ENCODE assay signal across 9 mouse cellular contexts in the genomic region with DNA sequence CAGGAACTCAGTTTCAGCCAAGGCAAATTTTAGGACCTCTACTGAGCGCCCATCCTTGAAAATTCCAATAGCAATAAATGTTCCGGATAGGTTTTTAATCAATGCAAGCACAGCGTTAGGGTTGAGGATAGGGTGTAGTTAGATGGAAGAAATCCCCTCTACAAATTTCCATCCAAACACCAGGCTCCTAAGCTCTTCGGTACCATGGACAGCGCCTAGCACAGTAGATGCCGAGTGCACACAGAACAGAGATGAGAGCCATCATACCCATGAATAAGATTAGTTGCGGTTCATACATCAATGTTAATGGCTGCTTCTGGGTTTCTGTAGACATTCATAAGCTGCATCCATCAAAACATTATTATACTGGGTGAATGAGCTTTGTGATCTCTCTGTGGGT.
DNase-seq lines count a peak whose midpoint lies in the region; ATAC-seq and TF ChIP-seq lines count a peak whose summit lies in the region.
"Had no signal": no experiment of that assay in that cellular context is flagged by ENCODE, and none has a peak within 500 bp of the region (broad histone marks: within the 10 kb centered on the region; RNA-seq: fewer than 3 reads in every experiment).

No protein-coding gene starts in this region.

- peak; percentile 21 for DNase-seq in kidney, adult 18-20 months
- peak; percentile 69 for DNase-seq in ES-E14 (ENCODE audit: low read depth, low spot score)
- DNase-seq in adrenal gland, postnatal 25 days, result peak; percentile 59
- peak; percentile 78 for DNase-seq in limb, embryonic 10.5 days (ENCODE audit: low spot score)
- DNase-seq in cerebellum, adult 9-11 months, result no peak
- no peak for DNase-seq in cerebellum, adult 9-10 months
- DNase-seq in gastrocnemius, adult 2 months, result no peak

- no peak overlapping the region for H3K4me2 ChIP-seq in kidney, embryonic 16.5 days (replicated peaks; ENCODE audit: low read depth, low read length)
- H3K4me2 ChIP-seq: limb, embryonic 12.5 days had no signal

- H3K27ac ChIP-seq in kidney, embryonic 16.5 days (ENCODE audit: low read length), result no peak overlapping the region
- no peak overlapping the region for H3K27ac ChIP-seq in ES-E14 (ENCODE audit: insufficient read depth, low read depth, low read length, poor library complexity, severe bottlenecking)
- H3K27ac ChIP-seq in limb, embryonic 10.5 days, result no peak overlapping the region
- no peak overlapping the region for H3K27ac ChIP-seq in gastrocnemius, adult 2 months
- H3K27ac ChIP-seq: limb, embryonic 12.5 days had no signal

- TF ChIP-seq CTCF in gastrocnemius, adult 2 months (IDR thresholded peaks at IDR 0.05), result no peak

- H3K36me3 ChIP-seq in kidney, embryonic 16.5 days (ENCODE audit: insufficient read depth, low read length), result no peaks in the 10 kb centered on the region
- H3K36me3 ChIP-seq in ES-E14 (ENCODE audit: control insufficient read depth, insufficient read depth, low read length, poor library complexity, severe bottlenecking), result no peaks in the 10 kb centered on the region
- no peaks in the 10 kb centered on the region for H3K36me3 ChIP-seq in limb, embryonic 10.5 days
- H3K36me3 ChIP-seq: limb, embryonic 12.5 days had no signal

- no peaks in the 10 kb centered on the region for H3K27me3 ChIP-seq in kidney, embryonic 16.5 days (ENCODE audit: insufficient read depth, low read length)
- H3K27me3 ChIP-seq in limb, embryonic 10.5 days (ENCODE audit: low read depth, poor library complexity, severe bottlenecking), result no peaks in the 10 kb centered on the region
- H3K27me3 ChIP-seq: limb, embryonic 12.5 days had no signal

- intact Hi-C loops in gastrocnemius, adult 2 months (cut with DNase I), result no loop called here

- H3K4me1 ChIP-seq in kidney, embryonic 16.5 days (ENCODE audit: insufficient read depth, low read length), result no peaks in the 10 kb centered on the region
- no peaks in the 10 kb centered on the region for H3K4me1 ChIP-seq in ES-E14 (ENCODE audit: control insufficient read depth in 2 of 2, insufficient read depth in 2 of 2, low read length in 2 of 2, poor library complexity in 1 of 2)
- H3K4me1 ChIP-seq in limb, embryonic 10.5 days, result no peaks in the 10 kb centered on the region
- H3K4me1 ChIP-seq: limb, embryonic 12.5 days had no signal

- H3K9ac ChIP-seq in kidney, embryonic 16.5 days (replicated peaks; ENCODE audit: low read length), result no peak overlapping the region
- H3K9ac ChIP-seq in ES-E14 (ENCODE audit: insufficient read depth, low read depth, low read length, poor library complexity, severe bottlenecking), result no peak overlapping the region
- H3K9ac ChIP-seq: limb, embryonic 12.5 days had no signal

- ATAC-seq in kidney, embryonic 16.5 days (ENCODE audit: low FRiP score, low TSS enrichment), result no peak

- H3K9me3 ChIP-seq in kidney, embryonic 16.5 days (ENCODE audit: low read length), result no peaks in the 10 kb centered on the region
- H3K9me3 ChIP-seq in ES-E14 (ENCODE audit: control insufficient read depth, insufficient read depth, low read depth, low read length), result no peaks in the 10 kb centered on the region
- H3K9me3 ChIP-seq in limb, embryonic 10.5 days (replicated peaks), result no peaks in the 10 kb centered on the region
- H3K9me3 ChIP-seq: limb, embryonic 12.5 days had no signal

- WGBS in kidney, embryonic 16.5 days, result 32% methylated on average over 7 of the region's 7 CpGs
- 41% methylated on average over 7 of the region's 7 CpGs for WGBS in limb, embryonic 10.5 days

- H3K4me3 ChIP-seq in kidney, embryonic 16.5 days (ENCODE audit: low read length), result no peak overlapping the region
- no peak overlapping the region for H3K4me3 ChIP-seq in ES-E14 (ENCODE audit: insufficient read depth in 1 of 2, low read depth in 1 of 2, low read length in 2 of 2, poor library complexity in 1 of 2, severe bottlenecking in 1 of 2)
- H3K4me3 ChIP-seq in limb, embryonic 10.5 days, result no peak overlapping the region
- no peak overlapping the region for H3K4me3 ChIP-seq in gastrocnemius, adult 2 months
- H3K4me3 ChIP-seq: limb, embryonic 12.5 days had no signal

- in situ Hi-C loops in ES-E14 (cut with MboI; ENCODE audit: low sequenced_read_pairs in 2 of 2, unreplicated experiment in 2 of 2), result no loop called here

TF ChIP-seq in ES-E14, 5 proteins besides CTCF, POLR2A, EP300 and RAD21:
- TF ChIP-seq ZC3H11A (IDR thresholded peaks at IDR 0.05; ENCODE audit: borderline replicate concordance, low read depth, low read length) (no peak), ZNF384 (IDR thresholded peaks at IDR 0.05; ENCODE audit: low read depth, low read length) (no peak), MAFK (IDR thresholded peaks at IDR 0.05; ENCODE audit: insufficient read depth, low read depth, low read length) (no peak), HCFC1 (IDR thresholded peaks at IDR 0.05; ENCODE audit: borderline replicate concordance, insufficient read depth, low read length) (no peak), CHD2 (IDR thresholded peaks at IDR 0.05; ENCODE audit: low read depth, low read length) (no peak)
TF ChIP-seq in ES-E14: peak in this region for 0.

Comparison
In these comparisons a context has a peak if more than half of its experiments do, and no peak if none do; other contexts are left out.
1. DNase-seq: peak in kidney, adult 18-20 months (single experiment), ES-E14 (single experiment), adrenal gland, postnatal 25 days (single experiment) and limb, embryonic 10.5 days (single experiment); none in cerebellum, adult 9-11 months (single experiment), cerebellum, adult 9-10 months (single experiment) and gastrocnemius, adult 2 months (single experiment).